Mouse (Mus musculus): Measurements from ENCODE around the gene Rps4x. TPM values are rescaled to one million over a fixed set of nuclear protein-coding genes. Genes with fewer than 3 reads are reported as not detected.
"Not testable (repeated sequence)": the region's sequence is repeated elsewhere in the genome, so short reads cannot be mapped to it uniquely, and the experiment has no call there.

The Rps4x gene
- polyA plus RNA-seq (2012; fragmentation: generic; extraction: Trizol) = 2,633 TPM
- long read RNA-seq, experiment 1, transcript Rps4x-203 (3 exons, 558 nt) = minor isoform, 69 of 1,703 reads
- long read RNA-seq, experiment 1, transcript Rps4x-201 (7 exons, 975 nt) = major isoform, 1,321 of 1,703 reads
- long read RNA-seq, experiment 1, partial matches to known transcripts = 295 of 1,703 reads
- long read RNA-seq, experiment 1, other reads (novel, unspliced or antisense) = 18 of 1,703 reads
- long read RNA-seq, experiment 2, transcript Rps4x-201 (7 exons, 975 nt) = major isoform, 1,067 of 1,132 reads
- long read RNA-seq, experiment 2, partial matches to known transcripts = 57 of 1,132 reads
- long read RNA-seq, experiment 2, other reads (novel, unspliced or antisense) = 8 of 1,132 reads

DNA sequence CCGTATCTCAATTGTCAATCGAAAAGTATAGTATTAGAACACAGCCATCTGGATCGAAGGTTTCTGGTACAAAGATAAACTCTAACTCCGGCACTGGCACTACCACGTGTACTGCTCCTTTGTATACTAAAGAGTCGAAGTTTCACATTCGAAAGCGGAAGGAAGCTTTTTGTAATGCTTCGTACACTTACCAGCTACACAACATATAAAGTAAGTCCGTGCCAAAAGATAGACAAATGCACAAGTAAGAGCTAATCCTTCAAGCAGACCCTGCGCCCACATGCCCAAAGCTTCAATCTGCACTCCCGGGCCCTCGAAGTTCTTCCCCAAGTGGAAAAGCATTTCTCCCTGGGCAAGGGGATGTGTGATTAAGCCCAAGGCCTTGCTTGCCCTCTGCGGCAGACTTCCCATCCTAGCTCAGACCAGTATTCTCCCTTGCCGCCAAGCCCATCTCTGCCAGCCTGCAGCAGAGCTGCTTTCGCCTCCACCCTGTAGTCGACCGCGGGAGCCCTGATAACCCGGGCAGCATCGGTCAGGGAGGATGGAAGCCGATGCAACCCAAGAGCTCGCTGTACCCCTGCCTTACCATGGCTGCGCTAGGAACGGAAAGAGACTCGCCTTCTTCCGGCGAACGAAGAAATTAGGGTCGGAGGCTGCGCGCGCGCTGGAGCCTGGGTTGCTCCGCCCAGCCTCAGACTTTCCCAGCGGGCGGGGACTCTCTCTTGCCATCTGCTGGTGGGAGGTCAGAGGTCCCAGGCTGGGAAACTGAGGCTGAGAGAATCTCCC lies at the start of gene Rps4x:
Gene Rps4x (minus strand): TSS at position 683 of the 786 bp plus-strand sequence.
- no peaks in the 10 kb centered on the region for H3K27me3 ChIP-seq (ENCODE audit: control insufficient read depth, insufficient read depth, insufficient read length)
- no peak for TF ChIP-seq MYOG (IDR thresholded peaks at IDR 0.05; ENCODE audit: control insufficient read depth, extremely low read depth, insufficient read length)
- TF ChIP-seq USF1 (IDR thresholded peaks at IDR 0.05; ENCODE audit: low read depth) = no peak
- peak; percentile 20 for TF ChIP-seq CTCF (IDR thresholded peaks at IDR 0.05; ENCODE audit: control insufficient read depth, insufficient read depth, insufficient read length)
- no peak for TF ChIP-seq FOSL1 (IDR thresholded peaks at IDR 0.05; ENCODE audit: insufficient read depth, low read length, poor library complexity, severe bottlenecking)
- TF ChIP-seq MAX (IDR thresholded peaks at IDR 0.05) = peak; percentile 36
- H3K79me3 ChIP-seq (ENCODE audit: low read depth) = peaks cover 37% of the 10 kb centered on the region
- H3K4me3 ChIP-seq (ENCODE audit: insufficient read depth, poor library complexity, severe bottlenecking) = peak within 1 kb of the TSS; percentile 55
- H3K79me2 ChIP-seq (ENCODE audit: control insufficient read depth, insufficient read depth) = peaks cover 44% of the 10 kb centered on the region
- peaks cover 44% of the 10 kb centered on the region for H3K36me3 ChIP-seq (ENCODE audit: control insufficient read depth, insufficient read depth)
- H3ac ChIP-seq (ENCODE audit: control insufficient read depth, insufficient read length, low read depth) = peak within 1 kb of the TSS; percentile 36

GRCm38 (mm10) chrX:102219126-102219525 lies 29.9 kb upstream of the Rps4x start:
- H3ac ChIP-seq (ENCODE audit: control insufficient read depth, insufficient read length, low read depth) = no peak overlapping the region
- no peak overlapping the region for H3K4me3 ChIP-seq (ENCODE audit: insufficient read depth, poor library complexity, severe bottlenecking)
- no peaks in the 10 kb centered on the region for H3K79me3 ChIP-seq (ENCODE audit: low read depth)
- no peak for TF ChIP-seq USF1 (IDR thresholded peaks at IDR 0.05; ENCODE audit: low read depth)
- TF ChIP-seq MAX (IDR thresholded peaks at IDR 0.05) = no peak
- TF ChIP-seq MYOG (IDR thresholded peaks at IDR 0.05; ENCODE audit: control insufficient read depth, extremely low read depth, insufficient read length) = no peak
- no peak for TF ChIP-seq MYOD1 (IDR thresholded peaks at IDR 0.05; ENCODE audit: control insufficient read depth, insufficient read length, low read depth)
- TF ChIP-seq CTCF (IDR thresholded peaks at IDR 0.05; ENCODE audit: control insufficient read depth, insufficient read depth, insufficient read length) = no peak
- no peak for TF ChIP-seq CEBPB (IDR thresholded peaks at IDR 0.05; ENCODE audit: low read depth)
- TF ChIP-seq FOSL1 (IDR thresholded peaks at IDR 0.05; ENCODE audit: insufficient read depth, low read length, poor library complexity, severe bottlenecking) = no peak
- no peaks in the 10 kb centered on the region for H3K27me3 ChIP-seq (ENCODE audit: control insufficient read depth, insufficient read depth, insufficient read length)
- H3K36me3 ChIP-seq (ENCODE audit: control insufficient read depth, insufficient read depth) = no peaks in the 10 kb centered on the region
- no peaks in the 10 kb centered on the region for H3K79me2 ChIP-seq (ENCODE audit: control insufficient read depth, insufficient read depth)

GRCm38 (mm10) chrX:102215356-102215755 lies 26.2 kb upstream of the Rps4x start:
- H3K27me3 ChIP-seq (ENCODE audit: control insufficient read depth, insufficient read depth, insufficient read length); H3ac ChIP-seq (ENCODE audit: control insufficient read depth, insufficient read length, low read depth); H3K36me3 ChIP-seq (ENCODE audit: control insufficient read depth, insufficient read depth); H3K4me3 ChIP-seq (ENCODE audit: insufficient read depth, poor library complexity, severe bottlenecking); H3K79me3 ChIP-seq (ENCODE audit: low read depth); H3K79me2 ChIP-seq (ENCODE audit: control insufficient read depth, insufficient read depth): not testable (repeated sequence)

- Histone ChIP-seq H3K4me3 (ENCODE audit: insufficient read depth, poor library complexity, severe bottlenecking) (no peak overlapping the region), H3K79me2 (ENCODE audit: control insufficient read depth, insufficient read depth) (peaks cover 33% of the 10 kb centered on the region), H3ac (ENCODE audit: control insufficient read depth, insufficient read length, low read depth) (no peak overlapping the region), H3K79me3 (ENCODE audit: low read depth) (peaks cover 31% of the 10 kb centered on the region), H3K36me3 (ENCODE audit: control insufficient read depth, insufficient read depth) (peaks cover 27% of the 10 kb centered on the region), H3K27me3 (ENCODE audit: control insufficient read depth, insufficient read depth, insufficient read length) (no peaks in the 10 kb centered on the region)
- TF ChIP-seq MAX (IDR thresholded peaks at IDR 0.05) = no peak
- TF ChIP-seq CTCF (IDR thresholded peaks at IDR 0.05; ENCODE audit: control insufficient read depth, insufficient read depth, insufficient read length) = no peak
- TF ChIP-seq USF1 (IDR thresholded peaks at IDR 0.05; ENCODE audit: low read depth) = no peak
- TF ChIP-seq MYOG (IDR thresholded peaks at IDR 0.05; ENCODE audit: control insufficient read depth, extremely low read depth, insufficient read length) = no peak
- no peak for TF ChIP-seq CEBPB (IDR thresholded peaks at IDR 0.05; ENCODE audit: low read depth)
- no peak for TF ChIP-seq MYOD1 (IDR thresholded peaks at IDR 0.05; ENCODE audit: control insufficient read depth, insufficient read length, low read depth)
- no peak for TF ChIP-seq FOSL1 (IDR thresholded peaks at IDR 0.05; ENCODE audit: insufficient read depth, low read length, poor library complexity, severe bottlenecking)
Observed at GRCm38 (mm10) chrX:102190840-102191239, 1.6 kb upstream of the Rps4x start.

DNA sequence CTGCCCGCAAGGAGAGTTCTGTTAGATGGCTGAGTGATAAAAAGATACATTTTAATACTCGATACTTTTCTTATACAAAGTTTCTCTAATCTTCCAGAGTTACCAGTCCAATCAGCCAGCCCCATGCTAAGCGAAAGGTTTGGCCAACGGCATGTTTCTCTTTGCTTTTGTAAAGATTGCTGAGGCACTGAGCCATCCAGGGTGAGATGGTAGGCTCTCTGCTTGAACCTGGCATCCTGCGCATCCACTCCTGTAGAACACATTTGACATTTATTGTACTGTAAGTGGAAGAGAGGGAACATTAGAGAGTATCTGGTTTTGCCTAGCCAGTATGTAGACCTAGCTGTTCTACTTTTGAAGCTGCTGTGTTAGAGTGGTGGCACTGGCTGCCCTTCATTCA lies 387 bp upstream of the Rps4x start:
- Histone ChIP-seq H3K79me3 (ENCODE audit: low read depth) (peaks cover 37% of the 10 kb centered on the region), H3K4me3 (ENCODE audit: insufficient read depth, poor library complexity, severe bottlenecking) (no peak overlapping the region), H3K36me3 (ENCODE audit: control insufficient read depth, insufficient read depth) (peaks cover 38% of the 10 kb centered on the region), H3ac (ENCODE audit: control insufficient read depth, insufficient read length, low read depth) (no peak overlapping the region), H3K79me2 (ENCODE audit: control insufficient read depth, insufficient read depth) (peaks cover 44% of the 10 kb centered on the region), H3K27me3 (ENCODE audit: control insufficient read depth, insufficient read depth, insufficient read length) (no peaks in the 10 kb centered on the region)
- no peak for TF ChIP-seq MYOD1 (IDR thresholded peaks at IDR 0.05; ENCODE audit: control insufficient read depth, insufficient read length, low read depth)
- TF ChIP-seq MAX (IDR thresholded peaks at IDR 0.05) = no peak
- TF ChIP-seq USF1 (IDR thresholded peaks at IDR 0.05; ENCODE audit: low read depth) = no peak
- no peak for TF ChIP-seq CEBPB (IDR thresholded peaks at IDR 0.05; ENCODE audit: low read depth)
- no peak for TF ChIP-seq CTCF (IDR thresholded peaks at IDR 0.05; ENCODE audit: control insufficient read depth, insufficient read depth, insufficient read length)
- TF ChIP-seq FOSL1 (IDR thresholded peaks at IDR 0.05; ENCODE audit: insufficient read depth, low read length, poor library complexity, severe bottlenecking) = no peak
- TF ChIP-seq MYOG (IDR thresholded peaks at IDR 0.05; ENCODE audit: control insufficient read depth, extremely low read depth, insufficient read length) = no peak

Measured in C2C12 (cell line).